Mouse (Mus musculus) embryonic facial prominence, embryonic 13.5 days (tissue): ENCODE results near the gene Vmn1r222. TPM values are rescaled to one million over a fixed set of nuclear protein-coding genes. Genes with fewer than 3 reads are reported as not detected.
"Not testable (repeated sequence)": the region's sequence is repeated elsewhere in the genome, so short reads cannot be mapped to it uniquely, and the experiment has no call there.

Source experiments
- ATAC-seq: fragments of 200-750 bp; cut with Nextera tagmentation; 2 replicates; pipeline ENCODE4 v1.8.0; 2017; ENCODE audit warnings: low read depth; ENCODE audit not compliant: insufficient number of reproducible peaks, insufficient read depth, low FRiP score, low TSS enrichment
- H3K27ac ChIP-seq: fragments of 300-500 bp; sonication (generic); 2 replicates; pipeline ENCODE4 v1.5.1; 2015; ENCODE audit warnings: moderate library complexity, mild to moderate bottlenecking, inconsistent platforms
- H3K27me3 ChIP-seq: fragments of 300-500 bp; sonication (generic); 2 replicates; pipeline ENCODE4 v1.6.1; 2015; ENCODE audit warnings: mild to moderate bottlenecking, inconsistent platforms
- H3K36me3 ChIP-seq: fragments of 300-500 bp; sonication (generic); 2 replicates; pipeline ENCODE4 v1.6.1; 2015; ENCODE audit warnings: mild to moderate bottlenecking, inconsistent platforms
- H3K4me1 ChIP-seq: fragments of 300-500 bp; sonication (generic); 2 replicates; pipeline ENCODE4 v1.6.1; 2015; ENCODE audit warnings: inconsistent platforms
- H3K4me2 ChIP-seq: fragments of 300-500 bp; sonication (generic); 2 replicates; pipeline ENCODE4 v1.6.1; 2015; ENCODE audit warnings: moderate library complexity, mild to moderate bottlenecking, inconsistent platforms
- H3K4me3 ChIP-seq: fragments of 300-500 bp; sonication (generic); 2 replicates; pipeline ENCODE4 v1.5.1; 2015; ENCODE audit warnings: mild to moderate bottlenecking, inconsistent platforms
- H3K9ac ChIP-seq: fragments of 300-500 bp; sonication (generic); 2 replicates; pipeline ENCODE4 v1.6.1; 2015; ENCODE audit warnings: mild to moderate bottlenecking, inconsistent platforms
- H3K9me3 ChIP-seq: fragments of 300-500 bp; sonication (generic); 2 replicates; pipeline ENCODE4 v1.6.1; 2016; ENCODE audit warnings: inconsistent platforms
- WGBS: fragments of 180-500 bp; shearing (Covaris S2); methylation state at CpG from one replicate; pipeline ENCODE4 v1.1.7; 2015; ENCODE audit warnings: mixed read lengths; 5-methylcytosine and 5-hydroxymethylcytosine counted together
- polyA plus RNA-seq: library from polyadenylated mRNA; unstranded; fragments of >200 nt; fragmentation: Nextera tagmentation; extraction: Ambion mirVana; gene quantifications from 2 replicates; pipeline ENCODE4 v1.2.1, GENCODE M21; 2015

Vmn1r222 gene
- polyA plus RNA-seq, 1 experiment from 2014 or later = not detected

GRCm38 (mm10) chr13:23203885-23204284, 31.9 kb downstream of the Vmn1r222 start:
- not testable (repeated sequence) for H3K9me3 ChIP-seq, ATAC-seq
- 67% methylated on average over 1 of the region's 1 CpGs for WGBS

GRCm38 (mm10) chr13:23187875-23188274, 47.9 kb downstream of the Vmn1r222 start, which contains the start of gene Vmn1r220:
Vmn1r220 (minus strand) TSS chr13:23187975.
- Histone ChIP-seq H3K4me3 (no peak within 1 kb of the TSS), H3K36me3 (no peaks in the 10 kb centered on the region), H3K4me1 (no peaks in the 10 kb centered on the region), H3K9ac (no peak within 1 kb of the TSS), H3K27ac (no peak within 1 kb of the TSS), H3K27me3 (no peaks in the 10 kb centered on the region), H3K9me3 (no peaks in the 10 kb centered on the region), H3K4me2 (no peak within 1 kb of the TSS)
- no peak for ATAC-seq
- WGBS = 88% methylated on average over 2 of the region's 2 CpGs

More at GRCm38 (mm10) chr13:23203885-23204284, 31.9 kb downstream of the Vmn1r222 start:
- not testable (repeated sequence) for H3K4me2 ChIP-seq, H3K4me3 ChIP-seq, H3K27ac ChIP-seq, H3K9ac ChIP-seq, H3K36me3 ChIP-seq, H3K4me1 ChIP-seq, H3K27me3 ChIP-seq

Other genes starting within 250 kb of the Vmn1r222 start
- gene Vmn1r213, start 228.3 kb downstream of the Vmn1r222 start, polyA plus RNA-seq = not detected in 2 replicates
- not detected in 2 replicates for gene Vmn1r214, start 205.5 kb downstream of the Vmn1r222 start, polyA plus RNA-seq
- gene Vmn1r215, start 167.9 kb downstream of the Vmn1r222 start, polyA plus RNA-seq = not detected in 2 replicates
- gene Vmn1r217, start 117.7 kb downstream of the Vmn1r222 start, polyA plus RNA-seq = not detected in 2 replicates
- gene Vmn1r218, start 102.8 kb downstream of the Vmn1r222 start, polyA plus RNA-seq = not detected in 2 replicates
- gene Vmn1r219, start 76.6 kb downstream of the Vmn1r222 start, polyA plus RNA-seq = not detected in 2 replicates
- not detected in 2 replicates for gene Vmn1r220, start 48.0 kb downstream of the Vmn1r222 start, polyA plus RNA-seq
- not detected in 2 replicates for gene Vmn1r221, start 21.8 kb downstream of the Vmn1r222 start, polyA plus RNA-seq
- not detected in 2 replicates for gene Vmn1r223, start 11.2 kb upstream of the Vmn1r222 start, polyA plus RNA-seq
- 60.5 and 63.8 TPM in 2 replicates for gene Zfp322a, start 133.3 kb upstream of the Vmn1r222 start, polyA plus RNA-seq
- 13.1 and 14.6 TPM in 2 replicates for gene Abt1, start 187.9 kb upstream of the Vmn1r222 start, polyA plus RNA-seq
- not detected in 2 replicates for gene Btn1a1, start 230.0 kb upstream of the Vmn1r222 start, polyA plus RNA-seq